Mouse (Mus musculus): ENCODE results near the gene Sema3b.

DNA sequence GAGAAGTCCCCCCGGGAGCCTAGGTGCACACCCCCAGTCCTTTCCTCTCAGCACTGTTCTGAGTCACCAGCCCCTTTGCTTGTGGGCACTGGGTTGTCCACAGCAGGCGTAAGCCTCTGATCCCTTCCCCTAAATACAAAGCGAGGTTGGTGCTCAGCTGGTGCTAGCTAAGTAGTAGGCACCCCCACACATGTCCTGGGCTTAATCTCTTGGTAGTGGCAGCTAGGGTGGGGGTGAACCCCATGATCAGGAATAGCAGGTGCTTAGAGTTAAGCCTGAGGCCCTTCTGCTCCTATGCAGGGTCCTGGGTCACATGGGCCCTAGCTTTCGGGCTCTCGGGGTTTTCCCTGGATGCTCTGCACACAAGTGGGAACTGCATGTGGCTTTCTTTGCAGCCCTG lies 48.1 kb upstream of the Sema3b start:
- TF ChIP-seq CTCF (IDR thresholded peaks at IDR 0.05; ENCODE audit: insufficient read depth, low read length) (no peak), POLR2A (IDR thresholded peaks at IDR 0.05; ENCODE audit: borderline replicate concordance, extremely low read depth, low read depth, low read length) (no peak)

Data from lung, adult 2 months (tissue).